33 mouse cellular contexts compared by ENCODE assay signal in the genomic region with DNA sequence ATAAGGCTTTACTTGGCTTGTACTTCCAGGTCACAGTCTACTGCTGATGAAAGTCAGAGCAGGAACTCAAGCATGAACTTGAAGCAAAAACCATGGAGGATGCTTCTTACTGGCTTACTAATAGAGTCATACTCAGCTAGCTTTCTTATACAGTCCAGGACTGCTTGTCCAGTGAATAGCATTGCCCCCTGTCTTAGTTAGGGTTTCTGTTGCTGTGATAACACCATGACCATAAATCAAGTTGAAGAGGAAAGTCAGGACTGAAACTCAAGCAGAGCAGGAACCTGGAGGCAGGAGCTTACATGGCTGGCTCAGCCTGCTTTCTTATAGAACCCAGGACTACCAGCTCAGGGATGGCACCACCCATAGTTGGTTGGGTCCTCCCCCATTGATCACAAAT.
"Had no signal": no experiment of that assay in that cellular context is flagged by ENCODE, and none has a peak within 500 bp of the region (broad histone marks: within the 10 kb centered on the region; RNA-seq: fewer than 3 reads in every experiment).

No protein-coding gene starts in this region.

- H3K9ac ChIP-seq: limb, embryonic 12.5 days; limb, embryonic 13.5 days; limb, embryonic 15.5 days; liver, embryonic 12.5 days; liver, embryonic 13.5 days; liver, embryonic 14.5 days; liver, embryonic 15.5 days; liver, postnatal 0 days; lung, embryonic 14.5 days; lung, embryonic 15.5 days; midbrain, embryonic 12.5 days; midbrain, embryonic 13.5 days; midbrain, embryonic 15.5 days; neural tube, embryonic 12.5 days; neural tube, embryonic 13.5 days had no signal

- H3K4me3 ChIP-seq: limb, embryonic 10.5 days; limb, embryonic 12.5 days; limb, embryonic 13.5 days; limb, embryonic 15.5 days; liver, embryonic 12.5 days; liver, embryonic 13.5 days; liver, embryonic 15.5 days; lung, embryonic 15.5 days; megakaryocyte, embryonic 14.5 days; midbrain, embryonic 10.5 days; midbrain, embryonic 12.5 days; midbrain, embryonic 13.5 days; midbrain, embryonic 15.5 days; myocyte; neural tube, embryonic 12.5 days; neural tube, embryonic 13.5 days had no signal

- H3K4me1 ChIP-seq: limb, embryonic 15.5 days; liver, embryonic 12.5 days; liver, embryonic 13.5 days; liver, embryonic 15.5 days; megakaryocyte, embryonic 14.5 days; midbrain, embryonic 10.5 days; midbrain, embryonic 12.5 days; midbrain, embryonic 13.5 days; midbrain, embryonic 15.5 days had no signal

- H3K27ac ChIP-seq: limb, embryonic 10.5 days; limb, embryonic 12.5 days; limb, embryonic 13.5 days; limb, embryonic 15.5 days; liver, embryonic 12.5 days; liver, embryonic 13.5 days; liver, embryonic 14.5 days; liver, embryonic 15.5 days; lung, embryonic 15.5 days; macrophage; midbrain, embryonic 10.5 days; midbrain, embryonic 12.5 days; midbrain, embryonic 13.5 days; midbrain, embryonic 15.5 days; neural tube, embryonic 12.5 days; neural tube, embryonic 13.5 days had no signal

- H3K36me3 ChIP-seq: limb, embryonic 10.5 days; limb, embryonic 12.5 days; limb, embryonic 13.5 days; limb, embryonic 15.5 days; liver, embryonic 12.5 days; liver, embryonic 13.5 days; liver, embryonic 15.5 days; lung, embryonic 15.5 days; midbrain, embryonic 10.5 days; midbrain, embryonic 12.5 days; midbrain, embryonic 13.5 days; midbrain, embryonic 15.5 days; neural tube, embryonic 12.5 days; neural tube, embryonic 13.5 days had no signal

- H3K9me3 ChIP-seq: limb, embryonic 10.5 days; limb, embryonic 15.5 days; liver, embryonic 13.5 days; liver, embryonic 15.5 days; lung, embryonic 15.5 days; midbrain, embryonic 10.5 days; midbrain, embryonic 12.5 days; midbrain, embryonic 13.5 days; neural tube, embryonic 13.5 days had no signal

- ATAC-seq: liver, embryonic 12.5 days; liver, postnatal 0 days; lung, postnatal 0 days; midbrain, embryonic 13.5 days; midbrain, embryonic 15.5 days; midbrain, embryonic 16.5 days had no signal

- H3K27me3 ChIP-seq: limb, embryonic 12.5 days; limb, embryonic 15.5 days; liver, embryonic 12.5 days; liver, embryonic 13.5 days; liver, embryonic 15.5 days; lung, embryonic 15.5 days; megakaryocyte, embryonic 14.5 days; midbrain, embryonic 12.5 days; midbrain, embryonic 13.5 days; midbrain, embryonic 15.5 days; neural tube, embryonic 12.5 days; neural tube, embryonic 13.5 days had no signal

- DNase-seq: left cerebral cortex, postnatal 4 days; liver; liver, embryonic 13.5 days; liver, postnatal 0 days; lung, adult 18-20 months; lung, adult 2 months; lung, embryonic 14.5 days; lung, postnatal 10 days; lung, postnatal 14 days; lung, postnatal 36 days; lung, postnatal 4 days; midbrain, embryonic 14.5 days had no signal

- H3K4me2 ChIP-seq: limb, embryonic 12.5 days; limb, embryonic 13.5 days; limb, embryonic 15.5 days; liver, embryonic 11.5 days; liver, embryonic 12.5 days; liver, embryonic 13.5 days; liver, embryonic 15.5 days; lung, embryonic 14.5 days; lung, embryonic 15.5 days; midbrain, embryonic 11.5 days; midbrain, embryonic 12.5 days; midbrain, embryonic 13.5 days; midbrain, embryonic 15.5 days; neural tube, embryonic 12.5 days; neural tube, embryonic 13.5 days had no signal
